Mouse (Mus musculus) bone marrow, adult 2 months (tissue): ENCODE measurements around the gene Pdzd7.

Experiments used
- CTCF ChIP-seq: fragments of 200-500 bp; IDR thresholded peaks from 2 replicates; pipeline ENCODE4 v1.5.1; 2011; ENCODE audit warnings: low read length, control low read depth; ENCODE audit not compliant: control insufficient read depth, insufficient read depth
- POLR2A ChIP-seq: fragments of 200-500 bp; IDR thresholded peaks from 2 replicates; pipeline ENCODE4 v1.6.1; 2011; ENCODE audit warnings: low read depth, mild to moderate bottlenecking, control low read depth, low read length, borderline replicate concordance; ENCODE audit not compliant: control insufficient read depth

DNA sequence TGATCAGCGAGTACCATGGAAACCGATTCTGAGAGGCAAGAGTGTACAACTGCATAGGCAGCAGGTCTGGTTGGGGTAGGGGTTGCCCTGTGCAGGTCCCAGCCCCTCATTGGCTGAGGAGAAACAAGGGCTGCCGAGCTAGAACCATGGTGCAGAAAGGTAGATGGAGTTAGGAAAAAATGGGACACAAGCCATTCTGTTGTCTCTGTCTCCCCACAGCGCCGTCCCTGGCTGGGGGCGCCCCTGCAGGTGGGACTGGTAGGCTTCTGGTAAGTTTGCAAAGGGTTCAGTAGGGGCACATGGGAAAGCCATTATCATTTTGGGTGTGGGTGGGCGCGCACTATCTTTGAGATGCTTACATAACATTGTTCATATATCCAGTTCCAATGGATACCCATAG, 7.9 kb upstream of the Pdzd7 start:
- TF ChIP-seq CTCF, result no peak
- TF ChIP-seq POLR2A, result no peak
